Mouse (Mus musculus) layer of hippocampus, adult 2 months (tissue): ENCODE results near the gene Ap1m2. TPM values are rescaled to one million over a fixed set of nuclear protein-coding genes. Genes with fewer than 3 reads are reported as not detected.
"Not testable (repeated sequence)": the region's sequence is repeated elsewhere in the genome, so short reads cannot be mapped to it uniquely, and the experiment has no call there.

Source experiments
- DNase-seq, 2 experiments: peaks; one replicate each; pipeline ENCODE4 v3.0.0; 2022; ENCODE audit warnings: low spot score in 2 of 2
- H3K27ac ChIP-seq: fragments of 200-600 bp; 2 replicates; pipeline ENCODE4 v1.8.1; 2022
- H3K4me3 ChIP-seq: fragments of 200-600 bp; 2 replicates; pipeline ENCODE4 v1.8.1; 2022; ENCODE audit warnings: mild to moderate bottlenecking
- CTCF ChIP-seq: fragments of 200-600 bp; conservative IDR thresholded peaks from 2 replicates; pipeline ENCODE4 v1.8.1; 2022; ENCODE audit warnings: antibody characterized with exemption, mild to moderate bottlenecking, moderate library complexity
- total RNA-seq, 2 experiments: library from RNA; stranded (reverse); gene quantifications; 2 replicates each; pipeline ENCODE4 v1.2.3; 2021

Ap1m2 gene
- total RNA-seq, 2 experiments from 2014 or later: 0.41 to 0.76 TPM

DNA sequence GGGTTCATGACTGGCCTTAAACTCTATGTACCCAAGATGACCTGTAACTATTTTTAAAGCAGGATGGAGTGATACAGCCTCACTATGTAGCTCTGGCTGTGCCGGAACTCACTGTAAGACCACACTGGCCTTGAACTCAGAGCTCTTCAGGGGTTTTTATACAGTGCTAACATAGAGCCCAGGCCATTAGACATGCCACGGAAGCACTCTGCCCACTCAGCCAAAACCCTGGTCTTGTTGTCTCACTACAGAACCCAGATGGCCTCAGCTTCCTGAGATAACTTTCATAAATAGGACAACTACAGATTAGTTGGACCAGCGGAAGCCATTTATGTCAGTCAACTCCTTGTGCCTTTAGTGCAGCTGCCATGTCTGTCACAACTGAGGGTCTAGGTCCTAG is 37.8 kb downstream of the Ap1m2 start:
- DNase-seq: no peak
- no peak overlapping the region for H3K4me3 ChIP-seq
- TF ChIP-seq CTCF: no peak
- H3K27ac ChIP-seq: no peak overlapping the region

DNA sequence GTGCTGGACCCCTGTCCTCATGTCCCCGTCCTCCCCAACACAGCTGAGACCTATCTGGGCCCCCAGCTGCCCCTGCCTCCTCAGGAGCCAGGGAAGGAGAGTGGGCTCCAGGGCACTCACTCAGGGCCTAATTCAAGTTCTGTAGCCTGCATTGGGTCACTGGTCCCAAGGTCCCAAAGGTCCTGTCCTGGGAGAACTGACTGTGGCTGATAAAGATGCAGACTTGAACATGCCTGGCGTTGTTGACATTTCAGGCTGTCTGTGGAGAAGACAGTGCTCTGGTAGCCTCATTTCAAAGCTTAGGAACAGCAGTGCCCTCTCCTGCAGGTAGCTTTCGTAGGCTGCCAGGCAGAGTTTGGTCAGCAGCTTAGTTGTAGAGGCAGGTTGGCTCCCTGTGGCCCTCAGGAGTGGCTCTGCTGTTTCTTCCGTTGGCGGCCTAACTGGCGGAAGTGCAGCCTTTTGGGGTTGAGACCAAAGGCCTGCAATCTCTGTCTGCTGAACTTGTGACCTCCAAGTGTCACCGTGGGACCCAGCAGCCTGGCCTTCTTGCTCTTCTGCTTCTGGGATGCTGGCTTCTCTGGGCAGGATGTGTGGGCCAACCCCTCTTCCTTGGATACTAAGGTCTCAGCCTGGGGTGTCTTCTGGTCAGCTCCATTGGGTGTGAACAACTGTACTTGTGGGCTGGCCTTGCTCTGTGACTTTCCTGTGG is 38.5 kb downstream of the Ap1m2 start:
- no peak for DNase-seq
- TF ChIP-seq CTCF: no peak
- Histone ChIP-seq H3K4me3 (no peak overlapping the region), H3K27ac (no peak overlapping the region)

DNA sequence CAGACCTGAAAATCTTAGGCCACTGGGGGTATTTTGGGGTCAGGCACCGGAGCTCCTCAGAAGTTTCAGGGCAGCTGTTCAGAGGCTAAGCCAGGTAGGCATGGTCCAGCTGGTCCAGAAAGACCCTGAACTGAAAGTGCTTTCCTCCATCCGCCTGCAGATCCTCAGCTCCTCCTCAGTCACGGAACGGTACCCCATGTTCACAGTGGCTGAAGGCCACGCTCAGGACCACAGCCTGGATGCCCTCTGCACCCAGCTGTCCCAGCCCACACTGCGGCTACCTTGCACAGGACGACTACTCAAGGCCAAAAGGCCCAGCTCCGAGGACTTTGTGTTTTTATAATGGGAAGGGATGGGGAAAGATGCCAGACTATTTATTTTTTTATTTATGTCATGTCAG is 39.0 kb downstream of the Ap1m2 start:
- no peak overlapping the region for H3K4me3 ChIP-seq
- H3K27ac ChIP-seq: no peak overlapping the region
- TF ChIP-seq CTCF: no peak
- no peak for DNase-seq

DNA sequence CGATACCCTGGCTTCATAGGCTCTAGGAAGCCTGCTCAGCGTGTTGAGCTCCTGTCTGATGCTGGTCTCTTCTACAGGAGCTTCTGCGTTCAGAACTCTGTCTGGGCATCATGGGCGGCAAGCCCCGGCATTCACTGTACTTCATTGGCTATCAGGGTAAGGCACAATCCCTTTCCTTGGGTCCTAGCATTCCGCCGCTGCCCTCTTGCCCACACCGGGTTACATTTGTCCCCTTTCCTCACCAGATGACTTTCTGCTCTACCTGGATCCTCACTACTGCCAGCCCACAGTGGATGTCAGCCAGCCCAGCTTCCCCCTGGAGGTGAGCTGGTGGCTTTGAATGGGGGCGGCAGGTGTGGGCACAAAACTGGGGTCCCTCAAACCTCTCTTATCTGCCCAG is 39.7 kb downstream of the Ap1m2 start:
- no peak for DNase-seq
- no peak for TF ChIP-seq CTCF
- H3K27ac ChIP-seq: no peak overlapping the region
- no peak overlapping the region for H3K4me3 ChIP-seq

DNA sequence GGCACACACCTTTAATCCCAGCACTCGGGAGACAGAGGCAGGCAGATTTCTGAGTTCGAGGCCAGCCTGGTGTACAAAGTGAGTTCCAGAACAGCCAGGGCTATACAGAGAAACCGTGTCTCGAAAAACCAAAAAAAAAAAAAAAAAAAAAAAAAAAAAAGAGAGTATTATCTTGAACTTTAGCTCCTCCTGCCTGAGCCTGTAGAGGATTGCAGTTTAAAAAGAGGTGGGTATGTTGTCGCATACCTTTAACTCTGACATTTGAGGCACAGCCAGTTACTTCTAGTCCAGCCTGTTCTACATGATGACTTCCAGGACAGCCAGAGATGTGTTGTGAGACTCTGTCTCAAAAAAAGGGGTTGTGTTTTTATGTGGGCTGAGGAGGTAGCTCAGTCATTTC is 42.5 kb downstream of the Ap1m2 start:
- not testable (repeated sequence) for H3K27ac ChIP-seq, H3K4me3 ChIP-seq, DNase-seq

DNA sequence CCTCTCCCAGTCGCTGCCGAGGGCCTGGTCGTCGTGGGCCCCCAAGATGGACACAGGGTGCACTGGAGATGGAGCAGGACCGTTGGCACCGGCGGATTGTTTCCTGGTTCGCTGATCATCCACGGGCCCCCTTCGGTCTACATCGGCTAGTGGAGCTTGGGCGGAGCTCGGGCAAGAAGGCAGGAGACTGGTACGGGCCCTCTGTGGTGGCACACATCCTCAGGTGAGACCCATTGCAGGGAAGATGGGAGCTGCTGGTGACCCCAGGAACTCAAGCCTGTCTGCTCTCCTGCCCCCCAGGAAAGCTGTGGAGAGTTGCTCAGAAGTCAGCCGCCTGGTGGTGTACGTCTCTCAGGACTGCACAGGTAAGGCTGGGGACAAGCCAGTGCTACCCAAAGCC is 43.8 kb downstream of the Ap1m2 start:
- no peak overlapping the region for H3K4me3 ChIP-seq
- H3K27ac ChIP-seq: no peak overlapping the region
- DNase-seq: no peak
- TF ChIP-seq CTCF: no peak

DNA sequence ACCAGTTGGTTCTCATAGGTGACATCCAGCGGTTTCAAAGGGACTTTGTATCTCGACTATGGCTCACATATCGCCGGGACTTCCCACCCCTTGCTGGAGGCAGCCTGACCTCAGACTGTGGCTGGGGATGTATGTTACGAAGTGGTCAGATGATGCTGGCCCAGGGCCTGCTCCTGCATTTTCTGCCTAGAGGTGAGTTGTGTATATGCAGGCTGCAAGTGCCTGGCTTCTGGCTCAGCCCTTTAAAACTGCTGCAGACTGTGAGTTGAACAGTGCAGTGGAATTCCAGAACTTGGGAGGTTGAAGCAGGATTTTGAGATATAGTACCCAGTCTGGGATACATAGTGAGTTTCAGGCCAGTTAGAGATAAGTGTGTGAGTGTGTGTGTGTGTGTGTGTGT is 45.2 kb downstream of the Ap1m2 start:
- DNase-seq: no peak
- Histone ChIP-seq H3K4me3 (no peak overlapping the region; the same call in 1 of the 2 replicates), H3K27ac (no peak overlapping the region)
- no peak; the same call in 1 of the 2 replicates for TF ChIP-seq CTCF

DNA sequence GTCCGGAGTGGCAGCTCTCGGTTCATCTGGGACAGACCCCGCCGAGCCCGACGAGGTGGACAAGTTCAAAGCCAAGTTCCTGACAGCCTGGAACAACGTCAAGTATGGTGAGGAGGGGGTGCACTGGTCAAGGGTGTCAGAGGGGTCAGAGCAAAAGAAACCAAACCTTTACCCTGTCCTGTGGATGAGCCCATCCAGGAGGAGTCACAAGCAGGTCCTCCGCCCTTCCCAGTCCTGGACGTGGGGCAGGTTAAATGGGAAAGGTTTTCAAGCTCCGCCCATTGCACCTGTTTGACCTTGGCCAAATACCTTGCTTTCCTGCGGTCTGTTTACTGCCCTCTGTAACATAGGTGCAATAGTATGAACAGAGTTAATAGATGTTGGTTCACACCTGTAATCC is 46.5 kb downstream of the Ap1m2 start:
- TF ChIP-seq CTCF: no peak
- Histone ChIP-seq H3K4me3 (peak overlapping the region; percentile 98), H3K27ac (peak overlapping the region; percentile 90)
- no peak for DNase-seq

DNA sequence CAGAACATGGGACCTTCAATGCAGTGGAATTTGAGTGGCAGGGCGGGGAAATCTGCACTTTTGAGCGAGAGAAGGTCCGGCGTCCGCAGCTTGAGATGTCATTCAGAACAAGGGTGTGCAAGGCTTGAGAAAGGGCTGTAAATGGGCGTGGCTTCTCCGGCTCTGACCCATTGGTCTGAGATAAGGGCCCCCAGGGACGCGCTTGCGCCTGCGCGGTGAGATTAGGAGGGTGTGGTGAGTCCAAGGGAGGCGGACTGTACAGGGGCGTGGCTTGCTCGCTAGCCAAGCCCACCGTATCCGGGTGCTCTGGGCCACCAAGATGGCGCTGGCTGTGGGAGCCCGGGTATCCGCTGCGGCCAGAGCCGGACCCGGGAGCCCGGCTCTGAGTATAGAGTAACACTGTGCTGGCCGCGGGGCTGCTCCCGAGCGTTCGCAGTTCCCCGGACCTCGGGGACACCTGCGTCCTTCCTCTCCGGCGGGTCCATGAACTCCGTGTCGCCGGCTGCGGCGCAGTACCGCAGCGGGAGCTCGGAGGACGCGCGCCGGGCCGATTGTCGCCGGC is 47.1 kb downstream of the Ap1m2 start, which contains the start of gene Atg4d:
TSS of gene Atg4d (plus strand) at position 294 of the 562 bp plus-strand sequence.
- H3K27ac ChIP-seq: peak within 1 kb of the TSS; percentile 90
- peak within 1 kb of the TSS; percentile 98 for H3K4me3 ChIP-seq
- peak; percentile 96 to 98 for DNase-seq
- no peak for TF ChIP-seq CTCF

DNA sequence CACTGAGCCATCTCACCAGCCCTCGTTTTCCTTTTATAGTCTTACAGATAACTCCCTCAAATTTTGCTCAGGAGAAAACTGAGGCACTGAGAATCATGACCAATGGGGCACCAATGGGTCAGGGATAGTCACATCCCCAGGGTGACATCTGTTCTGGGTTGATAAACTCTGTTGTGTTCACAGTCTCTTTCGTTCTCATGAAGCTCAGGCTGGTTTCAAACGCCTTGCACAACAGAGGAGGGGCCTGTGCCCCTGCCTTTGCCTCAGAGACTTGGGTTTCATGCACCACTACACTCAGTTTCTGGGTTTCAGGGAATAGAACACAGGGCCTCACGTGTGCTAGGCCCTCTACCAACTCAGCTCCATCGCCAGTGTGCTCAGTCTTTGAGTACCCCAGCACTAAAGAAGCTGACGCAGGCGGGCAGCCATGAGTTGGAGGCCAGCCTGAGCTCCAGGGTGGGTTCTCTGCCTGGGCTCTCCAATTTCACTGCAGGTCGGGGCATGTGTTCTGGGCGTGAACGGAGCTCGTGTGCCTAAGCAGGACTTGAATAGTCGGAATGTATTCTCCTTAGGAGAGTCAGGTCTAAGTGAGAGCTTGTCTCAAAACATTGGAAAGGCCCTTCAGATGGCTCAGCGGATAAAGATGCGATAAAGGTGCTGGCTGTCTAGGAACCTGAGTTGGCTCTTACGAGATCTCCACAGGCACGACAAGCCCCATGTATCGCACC is 47.7 kb downstream of the Ap1m2 start:
- no peak for DNase-seq
- TF ChIP-seq CTCF: no peak
- H3K27ac ChIP-seq: peak overlapping the region; percentile 90
- peak overlapping the region; percentile 98 for H3K4me3 ChIP-seq

DNA sequence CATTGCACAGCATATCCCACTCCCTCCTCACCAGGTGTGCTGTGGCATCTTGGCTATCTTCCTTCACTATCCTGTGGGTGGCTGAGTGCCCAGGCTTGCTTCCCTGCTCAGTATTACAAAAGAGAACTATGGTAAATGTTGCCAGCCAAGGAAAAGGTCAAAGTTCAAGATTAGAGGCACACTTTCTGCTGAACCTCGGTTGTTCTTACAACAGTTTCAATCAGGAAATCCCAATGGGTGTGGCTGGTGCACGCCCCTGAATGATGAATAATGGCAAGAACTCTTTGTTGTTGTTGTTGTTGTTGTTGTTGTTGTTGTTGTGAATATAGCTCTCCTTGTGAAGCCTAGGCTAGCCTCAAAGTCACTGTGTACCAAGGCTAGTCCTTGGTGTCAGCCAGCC is 50.3 kb downstream of the Ap1m2 start:
- no peak for DNase-seq
- TF ChIP-seq CTCF: no peak
- no peak overlapping the region for H3K27ac ChIP-seq
- H3K4me3 ChIP-seq: no peak overlapping the region

DNA sequence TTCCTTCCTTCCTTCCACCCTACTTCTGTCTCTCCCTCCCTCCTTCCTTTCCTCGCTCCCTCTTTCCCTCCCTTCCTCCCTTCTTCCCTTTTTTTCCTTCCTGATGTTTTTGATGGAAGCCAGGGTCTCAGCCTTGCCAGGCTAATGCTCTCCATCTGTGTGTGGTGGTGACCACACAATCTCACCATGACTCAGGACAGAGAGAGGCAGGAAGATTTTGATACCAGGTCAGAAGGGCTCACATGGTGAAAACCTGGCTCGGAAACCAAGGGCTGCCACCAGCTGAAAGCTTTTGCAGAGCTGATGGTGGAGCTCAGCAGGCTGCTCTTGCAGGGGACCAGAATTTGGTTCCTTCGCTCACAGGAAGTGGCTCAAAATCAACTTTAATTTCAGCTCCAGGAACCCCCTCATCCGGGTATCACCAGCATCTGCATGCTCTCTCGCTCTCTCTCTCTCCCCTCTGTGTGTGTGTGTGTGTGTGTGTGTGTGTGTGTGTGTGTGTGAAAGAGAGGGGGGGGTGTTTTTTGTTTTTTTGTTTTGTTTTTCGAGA is 51.6 kb downstream of the Ap1m2 start:
- DNase-seq: no peak
- TF ChIP-seq CTCF: no peak

DNA sequence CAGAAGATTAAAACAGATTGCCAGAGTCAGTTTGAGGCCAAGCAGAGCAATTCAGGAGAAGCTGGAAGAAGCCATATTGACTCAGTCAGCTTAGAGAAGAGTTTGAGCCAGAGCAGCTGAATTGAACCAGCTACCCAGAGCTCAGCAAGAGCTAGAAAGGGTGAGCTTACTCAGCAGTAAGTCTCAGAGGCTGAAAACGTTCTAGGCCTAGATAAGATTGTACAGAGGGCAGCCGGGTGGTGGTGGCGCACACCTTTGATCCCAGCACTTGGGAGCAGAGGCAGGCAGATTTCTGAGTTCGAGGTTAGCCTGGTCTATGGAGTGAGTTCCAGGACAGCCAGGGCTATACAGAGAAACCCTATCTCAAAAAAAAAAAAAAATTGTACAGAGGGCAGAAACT is 55.8 kb downstream of the Ap1m2 start:
- not testable (repeated sequence) for H3K4me3 ChIP-seq, H3K27ac ChIP-seq, DNase-seq

More for the DNA sequence above, 51.6 kb downstream of the Ap1m2 start:
- no peak overlapping the region for H3K4me3 ChIP-seq
- no peak overlapping the region for H3K27ac ChIP-seq
